Mouse (Mus musculus): ENCODE data around the gene Wdr34. TPM values are rescaled to one million over a fixed set of nuclear protein-coding genes. Genes with fewer than 3 reads are reported as not detected.

The Wdr34 gene
- total RNA-seq, 2 experiments from 2014 or later: 15.2 to 15.8 TPM

DNA sequence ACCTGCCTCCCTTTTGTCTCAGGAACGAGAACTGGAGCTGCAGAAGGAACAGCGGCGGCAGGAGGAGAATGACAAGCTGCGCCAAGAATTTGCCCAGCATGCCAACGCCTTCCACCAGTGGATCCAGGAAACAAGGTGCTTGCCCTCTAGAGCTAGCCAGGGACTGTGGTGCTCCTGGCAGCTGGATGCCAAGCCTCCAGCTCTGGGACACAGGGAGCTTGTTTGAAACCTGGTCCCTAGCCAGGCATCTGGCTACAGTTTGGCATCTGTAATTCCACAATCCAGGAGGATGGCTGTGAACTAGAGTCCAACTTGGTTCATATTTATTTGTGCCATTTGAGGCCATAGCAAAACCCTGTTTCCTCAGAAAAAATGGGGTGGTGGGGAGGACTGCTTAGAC lies 21.7 kb downstream of the Wdr34 start:
- DNase-seq: no peak

- DNase-seq: no peak
Observed at GRCm38 (mm10) chr2:30025454-30025853, 23.2 kb downstream of the Wdr34 start.

- DNase-seq: peak; percentile 39
Observed at GRCm38 (mm10) chr2:30014326-30014966, 34.2 kb downstream of the Wdr34 start.

DNA sequence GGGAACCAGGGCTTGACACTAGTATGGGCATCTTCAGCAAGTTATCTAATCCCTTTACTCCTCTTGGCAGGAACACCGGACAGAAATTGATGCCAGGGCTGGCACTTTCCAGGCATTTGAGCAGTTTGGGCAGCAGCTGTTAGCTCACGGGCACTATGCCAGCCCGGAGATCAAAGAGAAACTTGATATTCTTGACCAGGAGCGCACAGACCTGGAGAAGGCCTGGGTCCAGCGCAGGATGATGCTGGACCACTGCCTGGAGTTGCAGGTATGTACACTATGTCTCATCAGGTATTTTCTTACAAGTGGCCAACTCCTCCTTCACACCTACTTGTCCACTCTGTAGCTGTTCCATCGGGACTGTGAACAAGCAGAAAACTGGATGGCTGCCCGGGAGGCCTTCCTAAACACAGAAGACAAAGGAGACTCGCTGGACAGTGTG lies 37.8 kb downstream of the Wdr34 start:
- peak; percentile 58 for DNase-seq

DNA sequence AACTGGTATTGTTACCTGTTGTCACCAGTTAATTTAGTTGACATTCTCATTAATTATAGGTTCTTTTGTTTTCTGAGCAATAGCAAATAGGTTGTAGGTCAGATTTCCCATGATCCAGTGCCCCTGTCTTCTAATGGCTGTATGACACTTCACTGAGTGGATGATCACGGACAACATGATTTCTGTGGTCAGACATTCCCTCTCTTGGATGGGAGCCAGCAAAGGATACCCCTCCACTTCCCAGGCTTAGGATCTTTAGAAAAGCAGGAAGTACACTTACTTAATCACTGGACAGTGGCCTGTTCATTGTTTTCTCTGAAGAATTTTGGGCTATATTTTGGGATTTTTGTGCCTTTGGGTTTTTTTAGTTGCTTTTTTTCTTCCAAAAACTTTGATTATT lies 39.6 kb downstream of the Wdr34 start:
- no peak for DNase-seq

DNA sequence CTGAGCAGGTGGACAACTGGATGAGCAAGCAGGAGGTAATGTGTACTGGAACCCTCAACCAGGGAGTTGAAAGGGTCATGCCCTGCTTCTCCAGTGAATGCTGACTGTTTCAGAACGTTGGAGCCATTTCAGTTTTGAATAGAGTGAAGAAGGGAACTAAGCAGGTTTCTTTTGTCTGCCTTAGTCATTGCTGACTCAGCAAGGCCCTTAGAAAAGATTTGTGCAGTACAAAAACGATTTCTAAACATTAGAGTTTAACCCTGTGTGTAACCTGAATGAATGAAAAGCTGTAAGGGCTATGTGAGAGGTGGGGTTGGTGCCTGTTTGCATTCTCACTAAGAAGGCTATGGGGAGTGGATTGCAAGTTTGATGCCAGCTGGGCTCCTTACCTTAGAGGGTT lies 56.7 kb downstream of the Wdr34 start:
- DNase-seq: no peak

Small RNA genes lying within 50 kb of the gene (microRNA-seq; reads per million reads assigned to microRNA genes)
- 1.0 to 2.8 reads per million in 2 experiments for gene Mir6997

Other genes starting within 250 kb of the Wdr34 start
- gene Slc27a4, start 246.2 kb downstream of the Wdr34 start, total RNA-seq (2021): 10 to 100 TPM; 22.3 to 23.4 TPM
- gene Urm1, start 228.8 kb downstream of the Wdr34 start, total RNA-seq (2021): 10 to 100 TPM; 37.9 to 40.9 TPM
- gene Cercam, start 179.7 kb downstream of the Wdr34 start, total RNA-seq (2021): 10 to 100 TPM; 13.4 to 13.9 TPM
- gene Odf2, start 159.7 kb downstream of the Wdr34 start, total RNA-seq (2021): 10 to 100 TPM; 44.8 to 52.4 TPM
- gene Gle1, start 113.5 kb downstream of the Wdr34 start, total RNA-seq (2021): 10 to 100 TPM; 25.9 to 26.8 TPM
- gene Sptan1, start 83.3 kb downstream of the Wdr34 start, total RNA-seq (2021): 100 to 1,000 TPM; 370 to 371 TPM
- 100 to 1,000 TPM; 174 to 185 TPM for gene Set, start 8.5 kb upstream of the Wdr34 start, total RNA-seq (2021)
- gene Pkn3, start 28.8 kb upstream of the Wdr34 start, total RNA-seq (2021): 10 to 100 TPM; 15.3 to 17.9 TPM
- gene Zdhhc12, start 44.8 kb upstream of the Wdr34 start, total RNA-seq (2021): 10 to 100 TPM in 1 of 2 experiments, 1 to 10 TPM in 1; 7.8 to 10.6 TPM
- 10 to 100 TPM; 24.3 to 24.9 TPM for gene Zer1, start 75.7 kb upstream of the Wdr34 start, total RNA-seq (2021)
- gene Tbc1d13, start 84.9 kb upstream of the Wdr34 start, total RNA-seq (2021): 10 to 100 TPM; 23.9 to 27.4 TPM
- gene Endog, start 122.6 kb upstream of the Wdr34 start, total RNA-seq (2021): 10 to 100 TPM; 44.4 to 48.9 TPM
- 10 to 100 TPM in 1 of 2 experiments, 1 to 10 TPM in 1; 8.4 to 10.7 TPM for gene Spout1, start 129.6 kb upstream of the Wdr34 start, total RNA-seq (2021)
- gene Kyat1, start 157.0 kb upstream of the Wdr34 start, total RNA-seq (2021): 10 to 100 TPM; 33.3 to 35.3 TPM
- gene Lrrc8a, start 188.8 kb upstream of the Wdr34 start, total RNA-seq (2021): 10 to 100 TPM; 56.3 to 59.2 TPM
- 1 to 10 TPM in 1 of 2 experiments, under 1 TPM in 1; 0.88 to 1.5 TPM for gene Gm28035, start 191.7 kb upstream of the Wdr34 start, total RNA-seq (2021)
- 10 to 100 TPM; 20.6 to 26.0 TPM for gene Phyhd1, start 217.3 kb upstream of the Wdr34 start, total RNA-seq (2021)
- 1 to 10 TPM in 1 of 2 experiments, not detected in 1; 4.6 TPM for gene Gm28038, start 232.2 kb upstream of the Wdr34 start, total RNA-seq (2021)
- gene Dolk, start 237.5 kb upstream of the Wdr34 start, total RNA-seq (2021): 10 to 100 TPM; 23.6 to 23.7 TPM
- 10 to 100 TPM; 28.0 to 34.5 TPM for gene Nup188, start 237.5 kb upstream of the Wdr34 start, total RNA-seq (2021)

All from heart, postnatal 4 days (tissue).